Mouse (Mus musculus): ENCODE measurements around the gene B230118H07Rik. TPM values are rescaled to one million over a fixed set of nuclear protein-coding genes. Genes with fewer than 3 reads are reported as not detected.

Gene B230118H07Rik
- polyA plus RNA-seq, 1 experiment from 2014 or later = 58.7 TPM

GRCm38 (mm10) chr2:101577243-101577642, 72.1 kb downstream of the B230118H07Rik start:
- 70% methylated on average over 4 of the region's 4 CpGs for WGBS
- Histone ChIP-seq H3K27ac (no peak overlapping the region), H3K4me3 (replicated peaks) (no peak overlapping the region), H3K4me1 (no peaks in the 10 kb centered on the region), H3K9ac (no peak overlapping the region), H3K4me2 (no peak overlapping the region), H3K36me3 (no peaks in the 10 kb centered on the region), H3K9me3 (replicated peaks) (no peaks in the 10 kb centered on the region), H3K27me3 (no peaks in the 10 kb centered on the region)
- ATAC-seq (replicated peaks; ENCODE audit: low FRiP score) = no peak

GRCm38 (mm10) chr2:101569230-101569629, 80.1 kb downstream of the B230118H07Rik start:
- H3K4me3 ChIP-seq (replicated peaks) = no peak overlapping the region
- H3K9ac ChIP-seq = no peak overlapping the region
- H3K27ac ChIP-seq = no peak overlapping the region
- no peaks in the 10 kb centered on the region for H3K36me3 ChIP-seq
- H3K27me3 ChIP-seq = no peaks in the 10 kb centered on the region
- no peaks in the 10 kb centered on the region for H3K9me3 ChIP-seq (replicated peaks)
- H3K4me2 ChIP-seq = no peak overlapping the region
- no peaks in the 10 kb centered on the region for H3K4me1 ChIP-seq
- 87% methylated on average over 4 of the region's 5 CpGs for WGBS
- no peak for ATAC-seq (replicated peaks; ENCODE audit: low FRiP score)

DNA sequence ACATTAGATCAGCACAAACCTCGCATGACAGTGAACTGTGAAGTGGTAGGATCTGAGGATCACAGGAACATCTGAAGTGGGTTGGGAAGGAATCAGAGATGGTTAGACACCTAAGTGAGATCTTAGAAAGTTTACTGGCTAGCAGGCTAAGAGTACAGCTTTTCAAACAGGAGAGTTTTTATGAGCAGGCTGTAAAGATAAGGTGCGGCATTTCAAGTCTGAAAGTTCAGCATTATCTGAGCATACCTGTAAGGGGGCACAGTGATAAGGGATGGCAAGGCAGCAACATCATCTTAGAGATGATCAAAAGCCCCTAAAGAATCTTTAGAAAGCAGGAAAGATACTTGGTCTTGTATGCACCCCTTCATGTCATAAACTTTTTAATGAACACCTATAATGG, 81.8 kb downstream of the B230118H07Rik start:
- 74% methylated on average over 2 of the region's 2 CpGs for WGBS

DNA sequence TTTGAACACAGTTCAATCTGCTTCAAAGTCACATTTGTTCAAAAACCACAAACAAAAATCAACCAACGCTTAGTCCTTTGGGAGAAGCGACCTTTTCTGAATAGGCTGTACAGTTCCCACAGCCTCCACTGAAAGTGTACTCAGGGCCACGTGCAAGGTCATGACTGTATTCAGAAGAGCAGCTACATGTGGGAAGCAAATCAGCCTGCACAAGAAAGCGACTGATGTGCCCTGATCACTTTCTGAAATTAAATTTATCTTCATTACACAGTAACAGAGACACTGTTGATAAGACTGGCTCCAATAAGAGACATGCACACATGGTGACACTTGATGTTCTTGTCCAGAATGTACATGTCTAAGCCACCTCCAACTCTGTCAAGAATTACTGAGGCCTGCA, 85.6 kb downstream of the B230118H07Rik start:
- ATAC-seq (replicated peaks; ENCODE audit: low FRiP score) = no peak
- WGBS = 78% methylated on average over 4 of the region's 4 CpGs
- Histone ChIP-seq H3K36me3 (no peaks in the 10 kb centered on the region), H3K4me3 (replicated peaks) (no peak overlapping the region), H3K27ac (no peak overlapping the region), H3K4me2 (no peak overlapping the region), H3K9me3 (replicated peaks) (no peaks in the 10 kb centered on the region), H3K9ac (no peak overlapping the region), H3K27me3 (no peaks in the 10 kb centered on the region), H3K4me1 (no peaks in the 10 kb centered on the region)

More for the DNA sequence above, 81.8 kb downstream of the B230118H07Rik start:
- no peak for ATAC-seq (replicated peaks; ENCODE audit: low FRiP score)
- Histone ChIP-seq H3K9ac (no peak overlapping the region), H3K36me3 (no peaks in the 10 kb centered on the region), H3K4me2 (no peak overlapping the region), H3K27ac (no peak overlapping the region), H3K4me3 (replicated peaks) (no peak overlapping the region), H3K27me3 (no peaks in the 10 kb centered on the region), H3K4me1 (no peaks in the 10 kb centered on the region), H3K9me3 (replicated peaks) (no peaks in the 10 kb centered on the region)

DNA sequence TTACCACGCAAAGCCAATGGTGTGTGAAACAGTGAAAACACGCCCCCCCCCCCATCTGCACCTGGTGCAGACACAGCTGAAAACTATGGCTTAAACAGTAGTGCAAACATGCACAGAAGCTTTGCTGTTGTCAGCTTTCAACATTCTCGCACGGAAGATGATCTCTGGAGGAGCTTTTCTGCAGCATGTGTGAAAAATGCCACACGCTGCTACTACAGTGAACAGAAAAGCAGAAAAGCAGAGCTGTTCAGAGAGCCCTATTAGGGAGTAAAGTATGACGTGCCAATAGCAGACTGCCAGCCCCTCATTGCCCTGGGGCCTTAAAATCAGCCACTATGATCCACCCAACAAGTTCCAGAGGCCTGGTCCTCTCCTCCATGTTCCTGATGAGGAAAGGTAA, 86.1 kb downstream of the B230118H07Rik start:
- Histone ChIP-seq H3K4me2 (no peak overlapping the region), H3K27ac (no peak overlapping the region), H3K4me3 (replicated peaks) (no peak overlapping the region), H3K9me3 (replicated peaks) (no peaks in the 10 kb centered on the region), H3K4me1 (no peaks in the 10 kb centered on the region), H3K9ac (no peak overlapping the region), H3K27me3 (no peaks in the 10 kb centered on the region), H3K36me3 (no peaks in the 10 kb centered on the region)
- 78% methylated on average over 6 of the region's 6 CpGs for WGBS
- ATAC-seq (replicated peaks; ENCODE audit: low FRiP score) = no peak

GRCm38 (mm10) chr2:101559431-101559830, 89.9 kb downstream of the B230118H07Rik start:
- Histone ChIP-seq H3K4me3 (replicated peaks) (no peak overlapping the region), H3K4me1 (no peaks in the 10 kb centered on the region), H3K36me3 (no peaks in the 10 kb centered on the region), H3K27me3 (no peaks in the 10 kb centered on the region), H3K27ac (no peak overlapping the region), H3K9ac (no peak overlapping the region), H3K9me3 (replicated peaks) (no peaks in the 10 kb centered on the region), H3K4me2 (no peak overlapping the region)
- no peak for ATAC-seq (replicated peaks; ENCODE audit: low FRiP score)
- 88% methylated on average over 3 of the region's 3 CpGs for WGBS

DNA sequence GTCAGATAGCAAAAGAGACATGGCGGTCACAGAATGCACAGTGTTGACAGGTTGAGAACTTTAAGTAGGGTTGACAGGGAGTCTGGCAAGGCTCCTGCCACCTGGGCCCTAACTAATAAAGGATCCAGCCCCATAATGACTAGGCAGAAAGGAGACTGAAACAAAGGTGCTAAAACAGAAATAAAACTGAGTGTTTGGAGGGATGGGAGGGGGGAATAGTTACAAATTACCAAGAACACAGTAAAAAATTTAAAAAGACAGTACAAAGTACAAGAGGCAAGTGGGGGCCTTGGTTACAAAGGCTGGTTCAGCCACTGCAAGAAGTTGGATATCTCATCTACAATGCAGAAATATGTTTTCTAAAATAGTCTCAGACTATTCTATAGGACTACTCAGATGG, 93.4 kb downstream of the B230118H07Rik start:
- 83% methylated on average over 1 of the region's 1 CpGs for WGBS

DNA sequence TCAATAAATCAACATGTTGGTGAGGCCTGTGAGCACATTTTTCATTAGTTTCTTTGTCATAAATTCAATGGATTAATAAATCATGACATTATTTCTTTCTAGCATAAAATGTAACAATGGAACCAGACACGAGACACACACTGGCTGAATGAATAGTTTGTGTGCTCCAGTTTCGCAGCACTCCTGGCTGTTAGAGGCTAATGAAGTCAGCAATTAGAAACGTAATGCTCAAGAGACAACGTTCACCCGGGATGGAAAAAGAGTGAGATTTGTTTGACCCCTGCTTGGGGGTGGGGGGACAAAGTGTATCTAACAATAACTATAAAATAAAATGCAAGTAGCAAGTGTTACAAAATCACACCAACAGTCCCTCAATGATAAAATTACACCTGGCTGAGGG, 95.5 kb downstream of the B230118H07Rik start:
- Histone ChIP-seq H3K27me3 (no peaks in the 10 kb centered on the region), H3K27ac (no peak overlapping the region), H3K4me2 (no peak overlapping the region), H3K4me1 (no peaks in the 10 kb centered on the region), H3K36me3 (no peaks in the 10 kb centered on the region), H3K9me3 (replicated peaks) (no peaks in the 10 kb centered on the region), H3K9ac (no peak overlapping the region), H3K4me3 (replicated peaks) (no peak overlapping the region)
- no peak for ATAC-seq (replicated peaks; ENCODE audit: low FRiP score)
- 53% methylated on average over 5 of the region's 5 CpGs for WGBS

More for the DNA sequence above, 93.4 kb downstream of the B230118H07Rik start:
- no peak overlapping the region for H3K9ac ChIP-seq
- no peaks in the 10 kb centered on the region for H3K36me3 ChIP-seq
- H3K27ac ChIP-seq = no peak overlapping the region
- H3K9me3 ChIP-seq (replicated peaks) = no peaks in the 10 kb centered on the region
- H3K4me2 ChIP-seq = no peak overlapping the region
- H3K4me3 ChIP-seq (replicated peaks) = no peak overlapping the region
- H3K4me1 ChIP-seq = no peaks in the 10 kb centered on the region
- H3K27me3 ChIP-seq = no peaks in the 10 kb centered on the region
- ATAC-seq (replicated peaks; ENCODE audit: low FRiP score) = no peak

DNA sequence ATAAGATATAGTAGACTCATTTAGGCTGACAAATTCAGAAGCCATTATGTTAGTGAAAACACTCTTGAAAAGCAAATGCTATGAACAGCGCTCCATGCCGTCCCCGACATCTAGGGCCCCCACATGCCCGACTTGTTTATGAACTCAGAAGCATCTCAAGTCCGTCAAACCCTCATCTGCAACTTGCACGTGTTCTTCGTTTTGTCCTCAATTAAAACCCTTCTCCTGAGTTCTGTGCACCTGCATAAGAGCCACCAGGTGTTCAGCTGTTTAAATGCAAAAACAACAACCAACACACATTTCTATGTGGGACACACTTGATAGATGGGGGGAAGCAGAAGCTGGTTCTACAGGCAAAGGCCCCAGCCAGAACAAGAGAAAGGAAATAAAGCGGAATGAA, 97.0 kb downstream of the B230118H07Rik start:
- Histone ChIP-seq H3K36me3 (no peaks in the 10 kb centered on the region), H3K4me1 (no peaks in the 10 kb centered on the region), H3K27ac (no peak overlapping the region), H3K9ac (no peak overlapping the region), H3K4me2 (no peak overlapping the region), H3K4me3 (replicated peaks) (no peak overlapping the region), H3K27me3 (no peaks in the 10 kb centered on the region), H3K9me3 (replicated peaks) (no peaks in the 10 kb centered on the region)
- no peak for ATAC-seq (replicated peaks; ENCODE audit: low FRiP score)
- 90% methylated on average over 8 of the region's 8 CpGs for whole genome bisulfite sequencing

- Histone ChIP-seq H3K9ac (no peak overlapping the region), H3K4me1 (no peaks in the 10 kb centered on the region), H3K27ac (no peak overlapping the region), H3K9me3 (replicated peaks) (no peaks in the 10 kb centered on the region), H3K4me3 (replicated peaks) (no peak overlapping the region), H3K27me3 (no peaks in the 10 kb centered on the region), H3K36me3 (no peaks in the 10 kb centered on the region), H3K4me2 (no peak overlapping the region)
- ATAC-seq (replicated peaks; ENCODE audit: low FRiP score) = no peak
- 72% methylated on average over 6 of the region's 6 CpGs for WGBS
These were observed 98.2 kb downstream of the B230118H07Rik start for GRCm38 (mm10) chr2:101551026-101551719.

DNA sequence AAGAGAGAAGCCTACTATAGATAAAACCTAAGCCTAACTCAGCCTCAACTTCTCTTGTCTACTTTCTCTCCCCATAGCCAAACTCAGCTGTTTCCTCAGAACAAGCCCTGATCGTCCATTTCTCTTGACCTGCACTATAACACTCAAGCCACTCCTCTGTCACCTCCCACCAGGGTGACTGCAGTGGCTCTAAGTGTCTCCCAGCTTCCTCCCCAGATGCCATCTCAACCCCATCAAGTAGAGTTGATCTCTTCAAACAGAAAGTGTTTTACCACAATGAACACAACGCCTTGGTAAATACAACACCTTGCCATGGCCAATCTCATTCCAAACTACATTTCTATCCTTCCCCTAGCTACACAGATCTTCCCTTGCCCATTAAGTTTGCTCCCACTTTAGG, 99.2 kb downstream of the B230118H07Rik start:
- H3K9me3 ChIP-seq (replicated peaks) = no peaks in the 10 kb centered on the region
- no peak overlapping the region for H3K27ac ChIP-seq
- no peaks in the 10 kb centered on the region for H3K36me3 ChIP-seq
- no peaks in the 10 kb centered on the region for H3K4me1 ChIP-seq
- H3K9ac ChIP-seq = no peak overlapping the region
- no peak for ATAC-seq (replicated peaks; ENCODE audit: low FRiP score)
- no peak overlapping the region for H3K4me2 ChIP-seq
- H3K27me3 ChIP-seq = no peaks in the 10 kb centered on the region
- 56% methylated on average over 2 of the region's 2 CpGs for WGBS
- no peak overlapping the region for H3K4me3 ChIP-seq (replicated peaks)

DNA sequence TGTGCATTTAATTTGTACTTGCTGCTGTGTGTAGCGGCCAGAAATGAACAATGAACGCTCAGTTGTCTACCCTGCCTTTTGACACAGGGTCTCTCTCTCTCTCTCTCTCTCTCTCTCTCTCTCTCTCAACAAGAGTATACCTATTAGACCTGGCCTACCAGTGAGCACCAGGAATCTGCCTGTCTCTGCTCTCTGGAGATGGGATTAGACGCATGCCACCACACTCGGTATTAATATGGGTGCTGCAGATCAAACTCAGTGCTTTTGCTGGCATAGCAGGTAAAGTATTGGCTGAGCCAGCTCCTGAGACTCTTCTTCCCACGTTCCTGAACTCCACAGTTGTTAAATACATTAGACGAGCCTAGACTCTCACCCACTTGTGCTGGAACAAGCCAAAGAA, 100.5 kb downstream of the B230118H07Rik start:
- Histone ChIP-seq H3K9ac (no peak overlapping the region), H3K4me2 (no peak overlapping the region), H3K27me3 (no peaks in the 10 kb centered on the region), H3K4me1 (peaks cover 2% of the 10 kb centered on the region; the same call in 1 of the 2 replicates), H3K36me3 (no peaks in the 10 kb centered on the region), H3K4me3 (replicated peaks) (no peak overlapping the region), H3K9me3 (replicated peaks) (no peaks in the 10 kb centered on the region), H3K27ac (no peak overlapping the region)
- no peak for ATAC-seq (replicated peaks; ENCODE audit: low FRiP score)
- WGBS = 79% methylated on average over 6 of the region's 6 CpGs

DNA sequence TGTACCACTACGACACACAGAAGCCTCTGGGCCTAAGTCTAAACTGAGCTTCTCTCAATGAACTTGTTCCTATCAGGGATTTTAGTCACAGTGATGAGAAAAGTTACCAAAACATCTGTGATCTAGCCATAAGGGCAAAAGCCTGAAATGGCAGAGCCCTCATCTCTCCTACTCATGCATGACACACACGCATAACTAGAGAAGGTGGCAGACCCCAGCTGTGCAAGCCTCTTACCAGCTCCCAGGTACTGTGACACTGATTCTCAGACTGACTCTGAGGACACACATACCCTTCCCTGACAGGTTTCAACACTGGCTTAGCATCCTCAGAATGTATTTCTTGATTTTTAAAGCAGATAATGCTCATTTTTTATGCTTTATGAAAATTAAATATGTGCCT, 103.7 kb downstream of the B230118H07Rik start:
- no peak overlapping the region for H3K4me2 ChIP-seq
- H3K27ac ChIP-seq = no peak overlapping the region
- no peak for ATAC-seq (replicated peaks; ENCODE audit: low FRiP score)
- H3K4me3 ChIP-seq (replicated peaks) = no peak overlapping the region
- no peaks in the 10 kb centered on the region for H3K9me3 ChIP-seq (replicated peaks)
- peaks cover 4% of the 10 kb centered on the region; the same call in 1 of the 2 replicates for H3K4me1 ChIP-seq
- no peak overlapping the region for H3K9ac ChIP-seq
- no peaks in the 10 kb centered on the region for H3K27me3 ChIP-seq
- 86% methylated on average over 2 of the region's 2 CpGs for WGBS
- H3K36me3 ChIP-seq = no peaks in the 10 kb centered on the region
